Mouse (Mus musculus): ENCODE data around the gene Mpdz. TPM values are rescaled to one million over a fixed set of nuclear protein-coding genes. Genes with fewer than 3 reads are reported as not detected.
A peak's percentile ranks its signal among the peaks of the same experiment; 100 is the strongest.

Mpdz gene
- total and polyA plus RNA-seq, 2 experiments: 5.9 to 43.1 TPM

GRCm38 (mm10) chr4:81279451-81279850 lies 163.2 kb downstream of the Mpdz start:
- peak; percentile 75 for DNase-seq (ENCODE audit: extremely low read depth, low read depth, low spot score)
- WGBS: 45% methylated on average over 5 of the region's 5 CpGs

GRCm38 (mm10) chr4:81275957-81276715 lies 166.5 kb downstream of the Mpdz start:
- no peaks in the 10 kb centered on the region for H3K27me3 ChIP-seq (ENCODE audit: control insufficient read depth, insufficient read depth, low read length)
- 31% methylated on average over 6 of the region's 6 CpGs for WGBS
- TF ChIP-seq POLR2A (IDR thresholded peaks at IDR 0.05; ENCODE audit: extremely low read depth, insufficient read depth, low read length): no peak
- no peak for TF ChIP-seq CTCF (IDR thresholded peaks at IDR 0.05; ENCODE audit: low read depth, low read length)
- H3K79me2 ChIP-seq (ENCODE audit: control insufficient read depth, insufficient read depth, low read length): no peaks in the 10 kb centered on the region
- peaks cover 19% of the 10 kb centered on the region for H3K4me1 ChIP-seq (ENCODE audit: control insufficient read depth, insufficient read depth, low read length)
- H3K36me3 ChIP-seq (ENCODE audit: control insufficient read depth, insufficient read depth, low read length): peaks cover 6% of the 10 kb centered on the region; the same call in 1 of the 2 replicates
- peak overlapping the region; percentile 94 for H3K27ac ChIP-seq (replicated peaks; ENCODE audit: insufficient read depth, low read depth, low read length)
- peak overlapping the region; percentile 33; the same call in 1 of the 2 replicates for H3K9ac ChIP-seq (ENCODE audit: low read depth, low read length)
- no peak overlapping the region for H3K4me3 ChIP-seq (ENCODE audit: insufficient read depth, low read depth, low read length)
- peak; percentile 98 for DNase-seq (ENCODE audit: extremely low read depth, low read depth, low spot score)

More at GRCm38 (mm10) chr4:81279451-81279850, 163.2 kb downstream of the Mpdz start:
- TF ChIP-seq POLR2A (IDR thresholded peaks at IDR 0.05; ENCODE audit: extremely low read depth, insufficient read depth, low read length): no peak
- TF ChIP-seq CTCF (IDR thresholded peaks at IDR 0.05; ENCODE audit: low read depth, low read length): no peak
- Histone ChIP-seq H3K79me2 (ENCODE audit: control insufficient read depth, insufficient read depth, low read length) (no peaks in the 10 kb centered on the region), H3K4me1 (ENCODE audit: control insufficient read depth, insufficient read depth, low read length) (peaks cover 15% of the 10 kb centered on the region), H3K36me3 (ENCODE audit: control insufficient read depth, insufficient read depth, low read length) (peaks cover 13% of the 10 kb centered on the region; the same call in 1 of the 2 replicates), H3K4me3 (ENCODE audit: insufficient read depth, low read depth, low read length) (no peak overlapping the region), H3K9ac (ENCODE audit: low read depth, low read length) (no peak overlapping the region), H3K27ac (replicated peaks; ENCODE audit: insufficient read depth, low read depth, low read length) (0 out of 2 replicates have a peak overlapping the region, but pooled peaks have one; percentile 1), H3K27me3 (ENCODE audit: control insufficient read depth, insufficient read depth, low read length) (no peaks in the 10 kb centered on the region)

- H3K4me3 ChIP-seq (ENCODE audit: insufficient read depth, low read depth, low read length): no peak overlapping the region
- H3K27me3 ChIP-seq (ENCODE audit: control insufficient read depth, insufficient read depth, low read length): no peaks in the 10 kb centered on the region
- no peak for DNase-seq (ENCODE audit: extremely low read depth, low read depth, low spot score)
- H3K9ac ChIP-seq (ENCODE audit: low read depth, low read length): no peak overlapping the region
- peak overlapping the region; percentile 22; the same call in 1 of the 2 replicates for H3K27ac ChIP-seq (replicated peaks; ENCODE audit: insufficient read depth, low read depth, low read length)
- TF ChIP-seq POLR2A (IDR thresholded peaks at IDR 0.05; ENCODE audit: extremely low read depth, insufficient read depth, low read length) (no peak), CTCF (IDR thresholded peaks at IDR 0.05; ENCODE audit: low read depth, low read length) (no peak)
- peaks cover 15% of the 10 kb centered on the region for H3K4me1 ChIP-seq (ENCODE audit: control insufficient read depth, insufficient read depth, low read length)
- WGBS: 100% methylated on average over 2 of the region's 2 CpGs
- no peaks in the 10 kb centered on the region for H3K79me2 ChIP-seq (ENCODE audit: control insufficient read depth, insufficient read depth, low read length)
- peaks cover 3% of the 10 kb centered on the region; the same call in 1 of the 2 replicates for H3K36me3 ChIP-seq (ENCODE audit: control insufficient read depth, insufficient read depth, low read length)
Observed at GRCm38 (mm10) chr4:81273067-81273466, 169.5 kb downstream of the Mpdz start.

GRCm38 (mm10) chr4:81252859-81253780 lies 189.5 kb downstream of the Mpdz start:
- no peak overlapping the region for H3K27ac ChIP-seq (replicated peaks; ENCODE audit: insufficient read depth, low read depth, low read length)
- DNase-seq (ENCODE audit: extremely low read depth, low read depth, low spot score): no peak
- WGBS: 66% methylated on average over 6 of the region's 6 CpGs
- no peaks in the 10 kb centered on the region for H3K27me3 ChIP-seq (ENCODE audit: control insufficient read depth, insufficient read depth, low read length)
- H3K79me2 ChIP-seq (ENCODE audit: control insufficient read depth, insufficient read depth, low read length): no peaks in the 10 kb centered on the region
- TF ChIP-seq CTCF (IDR thresholded peaks at IDR 0.05; ENCODE audit: low read depth, low read length) (no peak), POLR2A (IDR thresholded peaks at IDR 0.05; ENCODE audit: extremely low read depth, insufficient read depth, low read length) (no peak)
- H3K36me3 ChIP-seq (ENCODE audit: control insufficient read depth, insufficient read depth, low read length): no peaks in the 10 kb centered on the region
- H3K9ac ChIP-seq (ENCODE audit: low read depth, low read length): no peak overlapping the region
- H3K4me3 ChIP-seq (ENCODE audit: insufficient read depth, low read depth, low read length): no peak overlapping the region
- H3K4me1 ChIP-seq (ENCODE audit: control insufficient read depth, insufficient read depth, low read length): peaks cover 10% of the 10 kb centered on the region; the same call in 1 of the 2 replicates

- Histone ChIP-seq H3K27ac (replicated peaks; ENCODE audit: insufficient read depth, low read depth, low read length) (no peak overlapping the region), H3K36me3 (ENCODE audit: control insufficient read depth, insufficient read depth, low read length) (no peaks in the 10 kb centered on the region), H3K4me1 (ENCODE audit: control insufficient read depth, insufficient read depth, low read length) (peaks cover 10% of the 10 kb centered on the region; the same call in 1 of the 2 replicates), H3K9ac (ENCODE audit: low read depth, low read length) (no peak overlapping the region), H3K79me2 (ENCODE audit: control insufficient read depth, insufficient read depth, low read length) (no peaks in the 10 kb centered on the region), H3K4me3 (ENCODE audit: insufficient read depth, low read depth, low read length) (no peak overlapping the region), H3K27me3 (ENCODE audit: control insufficient read depth, insufficient read depth, low read length) (no peaks in the 10 kb centered on the region)
- 39% methylated on average over 1 of the region's 1 CpGs for WGBS
- peak; percentile 52 for DNase-seq (ENCODE audit: extremely low read depth, low read depth, low spot score)
- TF ChIP-seq CTCF (IDR thresholded peaks at IDR 0.05; ENCODE audit: low read depth, low read length): no peak
- no peak for TF ChIP-seq POLR2A (IDR thresholded peaks at IDR 0.05; ENCODE audit: extremely low read depth, insufficient read depth, low read length)
Observed at GRCm38 (mm10) chr4:81252334-81252733, 190.3 kb downstream of the Mpdz start.
